Mouse (Mus musculus): ENCODE results near the gene Gm10401. TPM values are rescaled to one million over a fixed set of nuclear protein-coding genes. Genes with fewer than 3 reads are reported as not detected.

The Gm10401 gene
- total and polyA plus RNA-seq, 2 experiments from 2014 or later = 44.1 TPM; not detected in 1

DNA sequence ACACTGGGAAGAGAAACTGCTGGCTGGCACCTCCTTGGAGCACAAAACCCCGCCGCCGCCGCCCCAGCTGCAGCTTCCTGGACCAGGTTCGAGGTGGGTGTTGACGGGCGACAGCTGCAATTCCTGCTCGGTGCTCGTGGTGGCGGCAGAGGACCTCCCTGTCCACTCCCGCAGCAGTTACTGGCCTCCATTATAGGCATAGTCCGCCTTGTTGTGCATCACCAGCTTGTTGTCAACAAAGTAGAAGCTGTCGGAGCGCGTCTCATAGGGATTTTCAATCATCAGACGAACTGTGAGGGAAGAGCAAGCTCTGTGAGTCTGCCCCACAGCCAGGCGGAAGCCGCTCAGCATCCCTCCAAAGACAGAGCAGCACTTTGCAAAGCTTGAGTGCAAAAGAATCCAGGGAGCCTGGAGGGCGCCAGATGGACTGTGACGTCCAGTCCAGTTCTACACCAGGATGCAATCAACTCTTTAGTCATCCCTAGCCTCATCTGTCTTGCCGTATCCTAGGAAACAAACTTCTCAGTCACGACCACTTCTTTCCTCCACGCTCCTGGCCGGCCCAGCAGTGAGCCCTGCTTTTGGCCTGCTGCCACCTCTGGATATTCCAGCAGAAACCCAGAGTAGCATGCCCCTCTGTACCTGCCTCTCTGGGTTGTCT lies 27.2 kb upstream of the Gm10401 start:
- TF ChIP-seq CTCF (IDR thresholded peaks at IDR 0.05) = peak; percentile 91
- Histone ChIP-seq H3K4me2 (ENCODE audit: low read depth, low read length, poor library complexity, severe bottlenecking) (no peak overlapping the region), H3K4me3 (ENCODE audit: low read depth, low read length) (no peak overlapping the region), H3K4me1 (ENCODE audit: insufficient read depth, low read length) (no peaks in the 10 kb centered on the region), H3K9ac (replicated peaks; ENCODE audit: low read length, poor library complexity, severe bottlenecking) (no peak overlapping the region), H3K27ac (ENCODE audit: low read depth, low read length) (no peak overlapping the region), H3K36me3 (ENCODE audit: insufficient read depth, low read length) (peaks cover 44% of the 10 kb centered on the region), H3K27me3 (ENCODE audit: insufficient read depth, low read length) (no peaks in the 10 kb centered on the region), H3K9me3 (ENCODE audit: low read length) (no peaks in the 10 kb centered on the region)
- ATAC-seq (ENCODE audit: low FRiP score) (peak; percentile 41; the same call in 1 of the 2 replicates), DNase-seq (ENCODE audit: low spot score) (peak; percentile 87)
- 20% methylated on average over 24 of the region's 24 CpGs for WGBS

DNA sequence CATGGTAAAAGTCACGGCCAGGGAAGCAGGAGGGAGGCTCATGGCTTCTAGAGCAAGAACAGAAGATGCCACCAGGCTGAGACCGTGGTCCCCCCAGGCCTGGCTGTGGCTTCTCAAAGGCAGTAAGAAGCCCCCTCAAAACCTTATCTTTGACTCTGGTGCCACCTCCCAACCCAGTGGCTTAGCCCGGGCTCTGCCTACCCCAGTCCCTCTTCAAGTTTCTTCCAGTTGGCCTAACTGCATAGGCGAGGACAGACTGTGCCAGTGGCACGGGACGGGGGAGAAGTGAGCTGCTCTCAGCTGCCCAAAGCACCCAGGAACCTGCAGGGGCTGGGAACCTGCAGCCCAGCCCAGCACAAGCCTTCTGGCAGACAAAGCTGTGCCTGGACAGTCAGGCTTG lies 26.6 kb upstream of the Gm10401 start:
- DNase-seq (ENCODE audit: low spot score) (no peak), ATAC-seq (ENCODE audit: low FRiP score) (no peak)
- Histone ChIP-seq H3K27me3 (ENCODE audit: insufficient read depth, low read length) (no peaks in the 10 kb centered on the region), H3K27ac (ENCODE audit: low read depth, low read length) (no peak overlapping the region), H3K4me2 (ENCODE audit: low read depth, low read length, poor library complexity, severe bottlenecking) (no peak overlapping the region), H3K36me3 (ENCODE audit: insufficient read depth, low read length) (peaks cover 39% of the 10 kb centered on the region), H3K4me3 (ENCODE audit: low read depth, low read length) (no peak overlapping the region), H3K9me3 (ENCODE audit: low read length) (no peaks in the 10 kb centered on the region), H3K4me1 (ENCODE audit: insufficient read depth, low read length) (no peaks in the 10 kb centered on the region), H3K9ac (replicated peaks; ENCODE audit: low read length, poor library complexity, severe bottlenecking) (no peak overlapping the region)
- WGBS = 93% methylated on average over 6 of the region's 6 CpGs
- no peak for TF ChIP-seq CTCF (IDR thresholded peaks at IDR 0.05)

DNA sequence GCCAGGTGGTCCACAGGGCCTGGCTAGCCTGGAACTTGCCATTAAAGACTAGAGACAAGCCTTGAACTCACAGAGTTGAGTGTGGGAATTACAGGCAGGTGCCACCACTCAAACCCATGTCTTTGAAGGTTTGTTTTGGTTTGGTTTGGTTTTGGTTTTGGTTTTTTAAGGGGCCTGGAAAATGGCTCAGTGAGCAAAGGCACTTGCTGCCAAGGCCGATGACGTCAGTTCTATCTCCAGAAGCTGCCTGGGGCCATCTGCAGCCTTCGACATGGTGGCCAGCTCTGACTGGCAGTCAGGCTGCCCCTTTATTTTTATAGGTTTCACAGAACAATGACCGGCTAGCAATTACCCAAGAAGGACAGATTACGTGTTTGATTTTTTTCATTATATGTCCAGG lies 22.9 kb upstream of the Gm10401 start:
- no peaks in the 10 kb centered on the region for H3K9me3 ChIP-seq (ENCODE audit: low read length)
- no peak overlapping the region for H3K27ac ChIP-seq (ENCODE audit: low read depth, low read length)
- H3K27me3 ChIP-seq (ENCODE audit: insufficient read depth, low read length) = no peaks in the 10 kb centered on the region
- ATAC-seq (ENCODE audit: low FRiP score) = no peak
- no peak overlapping the region for H3K4me2 ChIP-seq (ENCODE audit: low read depth, low read length, poor library complexity, severe bottlenecking)
- 81% methylated on average over 5 of the region's 5 CpGs for WGBS
- peaks cover 7% of the 10 kb centered on the region for H3K4me1 ChIP-seq (ENCODE audit: insufficient read depth, low read length)
- TF ChIP-seq CTCF (IDR thresholded peaks at IDR 0.05) = no peak
- H3K4me3 ChIP-seq (ENCODE audit: low read depth, low read length) = no peak overlapping the region
- peak; percentile 39 for DNase-seq (ENCODE audit: low spot score)
- no peak overlapping the region for H3K9ac ChIP-seq (replicated peaks; ENCODE audit: low read length, poor library complexity, severe bottlenecking)
- peaks cover 13% of the 10 kb centered on the region for H3K36me3 ChIP-seq (ENCODE audit: insufficient read depth, low read length)

DNA sequence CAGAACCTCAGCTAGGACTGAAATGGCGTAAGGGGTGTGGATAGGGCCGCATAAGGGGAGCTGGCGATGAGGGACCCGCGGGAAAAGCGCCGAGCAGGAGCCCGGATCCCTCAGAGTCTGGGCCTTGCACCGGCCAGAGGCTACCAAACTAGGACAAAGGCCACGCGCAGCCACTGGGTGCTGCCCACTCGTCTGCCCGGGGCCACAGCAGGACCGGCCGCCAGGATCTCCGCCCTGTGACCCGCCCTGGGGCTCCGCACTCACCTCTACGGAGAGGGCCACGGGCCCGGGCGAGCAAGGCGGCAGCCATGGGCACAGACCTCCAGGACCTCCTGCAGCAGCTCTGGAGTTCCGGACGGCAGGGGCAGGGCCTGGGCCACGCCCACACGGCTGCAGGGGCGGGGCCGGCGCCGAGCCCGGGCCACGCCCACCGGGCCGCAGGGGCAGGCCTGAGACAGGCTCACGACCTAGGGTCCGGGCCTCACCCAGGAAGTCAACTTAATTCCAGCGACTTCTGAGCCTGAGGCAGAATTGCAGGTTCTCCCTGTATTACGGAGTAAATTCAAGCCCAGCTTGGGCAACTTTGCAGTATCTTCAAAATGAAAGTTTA lies 21.0 kb upstream of the Gm10401 start, which contains the start of gene Acads:
TSS of gene Acads (minus strand) at position 386 of the 610 bp plus-strand sequence.
- H3K9ac ChIP-seq (replicated peaks; ENCODE audit: low read length, poor library complexity, severe bottlenecking) = peak within 1 kb of the TSS; percentile 57
- ATAC-seq (ENCODE audit: low FRiP score) (peak; percentile 45; the same call in 1 of the 2 replicates), DNase-seq (ENCODE audit: low spot score) (peak; percentile 46)
- H3K4me3 ChIP-seq (ENCODE audit: low read depth, low read length) = peak within 1 kb of the TSS; percentile 47
- peaks cover 7% of the 10 kb centered on the region for H3K4me1 ChIP-seq (ENCODE audit: insufficient read depth, low read length)
- no peak for TF ChIP-seq CTCF (IDR thresholded peaks at IDR 0.05)
- no peak within 1 kb of the TSS for H3K27ac ChIP-seq (ENCODE audit: low read depth, low read length)
- no peaks in the 10 kb centered on the region for H3K27me3 ChIP-seq (ENCODE audit: insufficient read depth, low read length)
- H3K9me3 ChIP-seq (ENCODE audit: low read length) = no peaks in the 10 kb centered on the region
- WGBS = 3% methylated on average over 39 of the region's 39 CpGs
- peaks cover 2% of the 10 kb centered on the region for H3K36me3 ChIP-seq (ENCODE audit: insufficient read depth, low read length)
- H3K4me2 ChIP-seq (ENCODE audit: low read depth, low read length, poor library complexity, severe bottlenecking) = peak within 1 kb of the TSS; percentile 87

DNA sequence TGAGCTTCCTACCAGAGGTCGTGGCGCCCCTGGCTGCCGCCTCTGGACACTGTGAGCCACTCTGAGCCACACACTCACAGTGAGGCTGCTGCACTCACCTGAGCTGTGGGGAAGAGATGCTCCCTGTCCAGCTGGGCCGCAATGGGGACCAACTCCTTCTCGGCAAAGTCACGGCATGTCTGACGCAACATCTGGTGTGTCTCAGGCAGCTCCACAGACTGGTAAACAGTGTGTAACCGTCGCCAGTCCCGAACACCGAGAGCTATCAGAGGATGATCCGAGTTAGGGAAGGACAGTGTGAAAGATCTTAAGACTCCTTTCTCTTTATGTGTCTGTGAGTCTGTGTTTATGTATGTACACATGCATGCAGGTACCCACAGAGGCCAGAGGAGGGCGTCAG lies 19.4 kb upstream of the Gm10401 start:
- Histone ChIP-seq H3K36me3 (ENCODE audit: insufficient read depth, low read length) (no peaks in the 10 kb centered on the region), H3K4me1 (ENCODE audit: insufficient read depth, low read length) (peaks cover 7% of the 10 kb centered on the region), H3K9ac (replicated peaks; ENCODE audit: low read length, poor library complexity, severe bottlenecking) (no peak overlapping the region), H3K9me3 (ENCODE audit: low read length) (no peaks in the 10 kb centered on the region), H3K27me3 (ENCODE audit: insufficient read depth, low read length) (no peaks in the 10 kb centered on the region), H3K4me3 (ENCODE audit: low read depth, low read length) (no peak overlapping the region), H3K27ac (ENCODE audit: low read depth, low read length) (no peak overlapping the region), H3K4me2 (ENCODE audit: low read depth, low read length, poor library complexity, severe bottlenecking) (no peak overlapping the region)
- ATAC-seq (ENCODE audit: low FRiP score) = no peak
- TF ChIP-seq CTCF (IDR thresholded peaks at IDR 0.05) = no peak
- 96% methylated on average over 13 of the region's 13 CpGs for WGBS
- no peak for DNase-seq (ENCODE audit: low spot score)

DNA sequence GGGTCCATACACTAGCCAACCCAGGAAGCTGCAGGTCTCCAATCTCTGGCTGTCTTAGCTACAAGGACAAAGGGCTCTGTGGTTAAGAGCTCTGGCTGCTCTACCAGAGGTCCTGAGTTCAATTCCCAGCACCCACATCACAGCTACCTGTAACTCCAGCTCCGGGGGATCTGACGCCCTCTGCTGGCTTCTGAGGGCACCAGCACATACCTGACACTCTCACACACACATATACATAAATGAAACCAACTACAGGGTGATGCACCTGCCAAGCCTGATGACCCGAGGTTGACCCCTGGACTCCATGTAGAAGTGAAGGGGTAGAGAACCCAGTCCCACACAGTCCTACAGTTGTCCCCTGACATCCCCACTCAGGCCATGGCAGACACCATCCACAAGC lies 18.3 kb upstream of the Gm10401 start:
- Histone ChIP-seq H3K9me3 (ENCODE audit: low read length) (no peaks in the 10 kb centered on the region), H3K36me3 (ENCODE audit: insufficient read depth, low read length) (no peaks in the 10 kb centered on the region), H3K27ac (ENCODE audit: low read depth, low read length) (no peak overlapping the region), H3K4me1 (ENCODE audit: insufficient read depth, low read length) (peaks cover 7% of the 10 kb centered on the region), H3K4me2 (ENCODE audit: low read depth, low read length, poor library complexity, severe bottlenecking) (no peak overlapping the region), H3K4me3 (ENCODE audit: low read depth, low read length) (no peak overlapping the region), H3K27me3 (ENCODE audit: insufficient read depth, low read length) (no peaks in the 10 kb centered on the region), H3K9ac (replicated peaks; ENCODE audit: low read length, poor library complexity, severe bottlenecking) (no peak overlapping the region)
- DNase-seq (ENCODE audit: low spot score) (no peak), ATAC-seq (ENCODE audit: low FRiP score) (no peak)
- TF ChIP-seq CTCF (IDR thresholded peaks at IDR 0.05) = no peak
- 98% methylated on average over 3 of the region's 3 CpGs for WGBS

Measured in midbrain, postnatal 0 days (tissue).